Mouse (Mus musculus): ENCODE results near the gene Ppp1r14b.

DNA sequence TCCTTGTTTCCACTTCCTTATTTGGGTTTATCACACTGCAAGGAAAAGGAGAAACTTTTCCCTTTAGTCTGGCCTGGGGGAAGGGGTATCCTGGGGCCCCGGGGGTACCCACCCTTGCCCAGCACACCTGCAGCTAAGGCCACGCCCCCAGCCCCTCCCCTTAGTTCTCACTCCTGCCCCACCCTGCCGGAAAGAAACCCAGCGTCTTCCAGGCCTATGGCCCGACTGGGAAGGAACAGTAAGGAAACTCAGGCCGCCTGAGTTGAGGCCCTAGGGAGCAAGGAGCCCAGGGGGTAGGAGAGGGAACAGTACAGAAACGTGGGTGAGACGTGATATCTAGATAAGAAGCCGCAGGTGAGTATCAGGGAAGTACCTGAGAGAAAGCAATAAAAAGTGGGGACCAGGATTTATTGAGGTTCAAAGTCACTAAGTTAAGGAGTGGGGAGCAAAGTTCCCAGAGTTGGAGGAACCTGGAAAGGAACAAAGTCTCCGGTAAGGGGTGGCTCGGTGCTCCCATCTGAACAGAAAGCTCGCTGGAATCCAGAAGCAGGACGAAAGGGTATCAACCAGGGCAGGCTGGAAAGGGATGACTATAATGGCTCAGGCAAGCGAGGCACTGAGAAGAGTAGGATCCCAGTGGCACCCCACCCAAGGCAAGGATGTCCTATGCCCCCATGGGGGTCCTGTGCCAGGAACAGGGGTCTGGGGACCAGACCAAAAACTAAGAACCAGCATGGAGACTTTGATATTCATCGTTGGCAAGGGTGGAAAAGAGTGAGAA lies 6.1 kb upstream of the Ppp1r14b start:
- TF ChIP-seq POLR2A (IDR thresholded peaks at IDR 0.05; ENCODE audit: borderline replicate concordance, extremely low read depth, low read depth, low read length) (no peak), CTCF (IDR thresholded peaks at IDR 0.05; ENCODE audit: insufficient read depth, low read length) (no peak)
